Mouse (Mus musculus) kidney, embryonic 14.5 days (tissue): ENCODE data around the gene Raver1. TPM values are rescaled to one million over a fixed set of nuclear protein-coding genes. Genes with fewer than 3 reads are reported as not detected.

Experiments
- ATAC-seq: fragments of 200-750 bp; cut with Nextera tagmentation; 2 replicates; pipeline ENCODE4 v1.8.0; 2017; ENCODE audit warnings: moderate number of reproducible peaks, mild to moderate bottlenecking, moderate TSS enrichment, moderate library complexity; ENCODE audit not compliant: low FRiP score, low TSS enrichment
- H3K27ac ChIP-seq: fragments of 300-500 bp; sonication (generic); 2 replicates; pipeline ENCODE4 v1.5.1; 2014; ENCODE audit warnings: low read depth, mild to moderate bottlenecking, low read length, moderate library complexity, mixed read lengths
- H3K27me3 ChIP-seq: fragments of 300-500 bp; sonication (generic); 2 replicates; pipeline ENCODE4 v1.6.1; 2014; ENCODE audit warnings: mild to moderate bottlenecking, low read length; ENCODE audit not compliant: control insufficient read depth, insufficient read depth
- H3K36me3 ChIP-seq: fragments of 300-500 bp; sonication (generic); 2 replicates; pipeline ENCODE4 v1.6.1; 2014; ENCODE audit warnings: low read length, mixed read lengths; ENCODE audit not compliant: control insufficient read depth, insufficient read depth
- H3K4me1 ChIP-seq: fragments of 300-500 bp; sonication (generic); 2 replicates; pipeline ENCODE4 v1.6.1; 2014; ENCODE audit warnings: low read length, mixed read lengths; ENCODE audit not compliant: control insufficient read depth, insufficient read depth
- H3K4me2 ChIP-seq: fragments of 300-500 bp; sonication (generic); replicated peaks from 2 replicates; pipeline ENCODE4 v1.6.1; 2014; ENCODE audit warnings: low read depth, mild to moderate bottlenecking, low read length
- H3K4me3 ChIP-seq: fragments of 300-500 bp; sonication (generic); 2 replicates; pipeline ENCODE4 v1.5.1; 2014; ENCODE audit warnings: mild to moderate bottlenecking, low read length
- H3K9ac ChIP-seq: fragments of 300-500 bp; sonication (generic); 2 replicates; pipeline ENCODE4 v1.6.1; 2014; ENCODE audit warnings: low read depth, mild to moderate bottlenecking, low read length, moderate library complexity
- H3K9me3 ChIP-seq: fragments of 300-500 bp; sonication (generic); 2 replicates; pipeline ENCODE4 v1.6.1; 2016; ENCODE audit warnings: low read length; ENCODE audit not compliant: control insufficient read depth
- WGBS: fragments of 180-500 bp; shearing (Covaris S2); extraction: QIAGEN DNeasy Blood & Tissue Kit; methylation state at CpG from one replicate; pipeline ENCODE4 v1.1.7; 2014; 5-methylcytosine and 5-hydroxymethylcytosine counted together
- polyA plus RNA-seq: library from polyadenylated mRNA; unstranded; fragments of >200 nt; fragmentation: Nextera tagmentation; extraction: Ambion mirVana; gene quantifications from 2 replicates; pipeline ENCODE4 v1.2.1, GENCODE M21; 2014

Raver1 gene
- polyA plus RNA-seq, 1 experiment from 2014 or later, result 96.0 TPM

DNA sequence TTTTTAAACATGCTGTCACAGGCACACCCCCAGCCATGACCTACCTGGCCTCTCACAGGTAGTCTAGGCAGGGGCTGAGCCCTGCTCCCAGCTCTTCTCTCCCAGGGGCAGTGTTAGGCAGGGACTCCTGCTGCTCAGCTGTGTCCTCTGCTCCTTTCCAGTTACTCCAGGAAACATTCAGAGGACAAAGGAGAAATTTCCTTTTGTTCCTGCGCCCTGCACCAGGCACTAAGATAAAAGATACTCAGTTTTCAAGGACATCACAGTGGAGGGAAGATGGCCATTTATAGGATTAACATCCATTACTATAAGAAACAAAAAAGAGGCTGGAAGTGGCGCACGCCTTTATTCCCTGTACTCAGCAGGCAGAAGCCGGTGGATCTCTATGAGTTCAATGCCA lies 4.2 kb upstream of the Raver1 start:
- Histone ChIP-seq H3K4me3 (no peak overlapping the region), H3K9me3 (no peaks in the 10 kb centered on the region), H3K9ac (no peak overlapping the region), H3K36me3 (0 out of 2 replicates have a peak, but pooled peaks cover 3% of the 10 kb centered on the region), H3K4me1 (peaks cover under 1% of the 10 kb centered on the region; the same call in 1 of the 2 replicates), H3K4me2 (no peak overlapping the region), H3K27ac (no peak overlapping the region), H3K27me3 (no peaks in the 10 kb centered on the region)
- WGBS, result over 99% methylated on average over 4 of the region's 4 CpGs
- no peak for ATAC-seq

- Histone ChIP-seq H3K27ac (no peak overlapping the region), H3K4me3 (no peak overlapping the region), H3K36me3 (peaks cover 19% of the 10 kb centered on the region), H3K9me3 (no peaks in the 10 kb centered on the region), H3K9ac (no peak overlapping the region), H3K27me3 (no peaks in the 10 kb centered on the region), H3K4me1 (peaks cover 10% of the 10 kb centered on the region), H3K4me2 (no peak overlapping the region)
- ATAC-seq, result no peak
- 94% methylated on average over 9 of the region's 9 CpGs for WGBS
Measured at GRCm38 (mm10) chr9:21093423-21093822, 1.6 kb upstream of the Raver1 start.

DNA sequence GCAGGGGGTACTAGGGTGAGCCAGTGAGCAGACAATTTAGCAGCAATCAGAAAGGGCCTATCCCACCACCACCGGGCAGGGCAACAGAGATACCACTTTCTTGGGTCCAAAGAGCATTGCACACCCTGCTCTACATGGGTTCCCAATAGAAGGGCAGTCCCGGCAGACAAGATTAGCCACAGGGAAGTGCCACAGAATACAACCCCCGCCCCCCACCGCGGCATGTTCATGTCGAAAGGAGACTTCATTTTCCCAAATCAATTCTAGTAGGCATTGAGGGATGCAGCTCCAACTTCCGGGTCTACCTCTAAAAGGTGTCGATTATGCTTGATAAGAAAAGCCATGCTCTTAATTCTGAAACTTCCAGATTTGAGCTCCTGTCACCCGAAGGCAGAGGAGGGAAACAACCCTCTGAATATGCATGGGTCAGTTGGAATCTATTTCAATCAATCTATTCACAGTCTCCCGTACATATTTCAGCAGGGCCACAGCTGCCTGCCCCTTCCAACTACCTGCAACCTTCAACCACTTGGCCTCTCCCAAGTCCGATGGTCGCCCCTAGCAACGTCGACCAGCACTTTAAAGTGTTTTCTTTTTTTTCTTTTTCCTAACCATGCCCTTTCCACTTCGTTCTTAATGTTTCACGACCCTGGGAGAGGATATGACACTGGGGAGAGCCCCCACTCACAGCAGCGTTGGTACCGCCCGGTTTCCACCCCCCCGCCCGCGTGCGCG lies 669 bp downstream of the Raver1 start:
- Histone ChIP-seq H3K4me3 (peak overlapping the region; percentile 81), H3K4me2 (peak overlapping the region; percentile 88), H3K9ac (peak overlapping the region; percentile 80), H3K27ac (peak overlapping the region; percentile 86), H3K27me3 (no peaks in the 10 kb centered on the region), H3K36me3 (peaks cover 41% of the 10 kb centered on the region), H3K4me1 (peaks cover 10% of the 10 kb centered on the region), H3K9me3 (no peaks in the 10 kb centered on the region)
- 3% methylated on average over 24 of the region's 24 CpGs for WGBS
- ATAC-seq, result peak; percentile 15

DNA sequence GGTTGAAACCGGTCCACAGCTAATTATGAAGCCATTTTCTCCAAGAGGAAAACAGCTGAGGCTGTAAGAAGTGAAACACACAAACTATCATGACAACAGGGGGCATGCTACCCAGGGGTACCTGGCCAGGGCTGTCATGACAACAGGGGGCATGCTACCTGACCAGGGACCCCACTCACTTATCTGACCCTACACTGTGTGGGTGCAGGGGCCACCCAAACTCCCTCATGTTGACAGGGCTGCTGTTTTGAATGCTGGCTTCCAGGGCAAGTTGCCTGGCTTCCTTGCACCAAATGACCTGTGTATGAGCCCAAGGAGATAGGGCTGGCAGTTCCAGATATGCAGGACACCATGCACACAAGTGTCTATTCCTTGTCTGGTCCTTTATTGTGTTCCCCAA lies 1.3 kb downstream of the Raver1 start:
- H3K9me3 ChIP-seq, result no peaks in the 10 kb centered on the region
- 97% methylated on average over 1 of the region's 1 CpGs for WGBS
- ATAC-seq, result no peak
- no peak overlapping the region for H3K27ac ChIP-seq
- peak overlapping the region; percentile 81 for H3K4me3 ChIP-seq
- no peaks in the 10 kb centered on the region for H3K27me3 ChIP-seq
- peaks cover 47% of the 10 kb centered on the region for H3K36me3 ChIP-seq
- H3K4me2 ChIP-seq, result peak overlapping the region; percentile 88
- H3K9ac ChIP-seq, result peak overlapping the region; percentile 80
- H3K4me1 ChIP-seq, result peaks cover 10% of the 10 kb centered on the region

DNA sequence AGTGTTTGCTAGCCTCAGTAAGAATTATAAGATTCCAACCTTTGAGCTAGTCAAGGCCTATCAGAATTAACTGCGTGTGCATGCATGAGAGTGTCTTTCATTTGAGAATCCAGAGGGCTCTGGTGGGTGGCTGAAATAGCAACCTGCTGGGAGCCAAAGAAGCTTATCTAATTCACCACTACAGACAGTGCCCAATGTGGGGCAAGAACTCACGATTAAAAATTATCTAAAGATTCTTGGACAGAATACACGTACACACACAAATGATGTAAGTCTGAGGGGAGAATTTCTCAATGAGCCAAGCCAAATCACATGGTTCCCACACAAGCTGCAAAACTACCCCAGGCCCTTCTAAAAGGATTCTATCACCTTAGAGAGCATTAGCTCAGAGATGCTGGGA lies 8.5 kb downstream of the Raver1 start:
- Histone ChIP-seq H3K4me3 (no peak overlapping the region), H3K36me3 (peaks cover 90% of the 10 kb centered on the region), H3K27me3 (no peaks in the 10 kb centered on the region), H3K4me2 (no peak overlapping the region), H3K9ac (no peak overlapping the region), H3K4me1 (no peaks in the 10 kb centered on the region), H3K27ac (no peak overlapping the region), H3K9me3 (no peaks in the 10 kb centered on the region)
- 95% methylated on average over 3 of the region's 3 CpGs for WGBS
- no peak for ATAC-seq

GRCm38 (mm10) chr9:21081127-21081526 lies 10.7 kb downstream of the Raver1 start:
- H3K4me2 ChIP-seq, result no peak overlapping the region
- H3K9me3 ChIP-seq, result no peaks in the 10 kb centered on the region
- WGBS, result 89% methylated on average over 9 of the region's 9 CpGs
- H3K27me3 ChIP-seq, result no peaks in the 10 kb centered on the region
- no peak overlapping the region for H3K4me3 ChIP-seq
- ATAC-seq, result no peak
- H3K27ac ChIP-seq, result no peak overlapping the region
- peaks cover 89% of the 10 kb centered on the region for H3K36me3 ChIP-seq
- H3K9ac ChIP-seq, result no peak overlapping the region
- H3K4me1 ChIP-seq, result no peaks in the 10 kb centered on the region

- H3K9ac ChIP-seq, result no peak overlapping the region
- H3K4me3 ChIP-seq, result no peak overlapping the region
- ATAC-seq, result no peak
- H3K27ac ChIP-seq, result no peak overlapping the region
- H3K36me3 ChIP-seq, result peaks cover 63% of the 10 kb centered on the region
- no peak overlapping the region for H3K4me2 ChIP-seq
- H3K9me3 ChIP-seq, result no peaks in the 10 kb centered on the region
- H3K4me1 ChIP-seq, result peaks cover 6% of the 10 kb centered on the region; the same call in 1 of the 2 replicates
- no peaks in the 10 kb centered on the region for H3K27me3 ChIP-seq
- 88% methylated on average over 3 of the region's 3 CpGs for WGBS
Measured at GRCm38 (mm10) chr9:21075625-21076024, 16.2 kb downstream of the Raver1 start.

DNA sequence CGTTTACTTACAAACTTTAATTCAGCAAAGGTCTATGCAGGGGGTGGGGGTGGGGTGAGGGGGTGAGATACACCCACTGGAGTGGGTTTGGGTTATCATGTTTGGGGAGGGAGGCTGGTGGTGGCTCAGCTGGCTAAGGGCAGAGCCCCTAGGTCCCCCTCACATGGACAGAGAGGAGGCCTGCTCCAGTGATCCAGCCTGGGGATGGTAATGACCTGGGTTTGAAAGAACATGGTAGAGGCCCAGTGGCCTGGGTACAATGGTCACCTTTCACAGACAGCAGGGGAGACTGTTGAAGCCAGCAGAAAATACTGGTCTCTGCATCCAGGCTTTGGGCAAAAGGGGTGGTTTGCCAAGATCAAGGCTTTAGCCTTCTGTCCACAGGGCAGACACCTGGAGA lies 17.6 kb downstream of the Raver1 start:
- Histone ChIP-seq H3K27me3 (no peaks in the 10 kb centered on the region), H3K4me3 (no peak overlapping the region), H3K9ac (no peak overlapping the region), H3K36me3 (peaks cover 54% of the 10 kb centered on the region), H3K27ac (no peak overlapping the region), H3K4me1 (peaks cover 6% of the 10 kb centered on the region; the same call in 1 of the 2 replicates), H3K4me2 (no peak overlapping the region), H3K9me3 (no peaks in the 10 kb centered on the region)
- WGBS, result 84% methylated on average over 1 of the region's 1 CpGs
- no peak for ATAC-seq

DNA sequence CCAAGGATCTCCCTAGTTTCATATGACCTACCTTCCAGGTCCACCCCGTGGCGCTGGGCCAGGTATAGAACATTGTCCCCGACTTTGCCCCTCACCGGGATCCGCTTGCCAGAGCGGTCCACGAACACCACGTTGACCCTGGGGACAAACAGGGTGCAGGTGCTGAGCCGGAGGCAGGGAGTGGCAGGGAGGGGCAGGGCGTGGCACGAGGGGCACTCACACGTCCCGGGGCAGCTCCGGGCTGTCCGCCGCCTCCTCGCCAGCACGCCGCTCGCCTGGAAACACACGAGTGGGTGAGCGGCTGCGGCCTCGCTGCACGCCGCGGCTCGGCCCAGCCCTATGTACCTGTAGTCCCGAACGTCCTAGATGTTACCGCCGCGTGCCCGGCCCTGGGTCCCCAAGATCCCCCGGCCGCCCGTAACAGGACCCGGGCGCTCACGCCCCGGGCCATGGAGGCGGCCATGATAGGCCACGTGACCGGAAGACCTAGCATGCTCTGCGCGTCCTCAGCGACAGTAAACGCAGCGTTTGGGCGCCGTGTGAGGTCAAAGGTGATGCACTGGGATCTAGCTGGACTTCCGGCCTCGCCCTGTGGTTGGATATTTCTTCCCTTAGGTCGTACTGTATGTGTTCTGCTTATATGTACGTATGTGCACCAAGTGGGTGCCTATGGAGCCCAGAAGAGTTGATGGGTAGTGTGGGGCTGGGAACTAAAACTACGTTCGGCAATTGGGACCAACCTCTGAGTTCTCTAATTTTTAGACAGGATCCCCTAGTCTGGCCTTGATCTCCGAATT lies 18.6 kb downstream of the Raver1 start, which contains the start of the genes Gm49373 and Fdx1l:
Gm49373 (minus strand) TSS at position 53 of the 797 bp plus-strand sequence.
Fdx1l (minus strand) TSS at position 571 of the 797 bp plus-strand sequence.
- Histone ChIP-seq H3K9me3 (no peaks in the 10 kb centered on the region), H3K4me3 (peak within 1 kb of the TSS; percentile 70), H3K36me3 (peaks cover 44% of the 10 kb centered on the region), H3K27ac (peak within 1 kb of the TSS; percentile 49; the same call in 1 of the 2 replicates), H3K4me2 (peak within 1 kb of the TSS; percentile 63), H3K27me3 (no peaks in the 10 kb centered on the region), H3K4me1 (peaks cover 6% of the 10 kb centered on the region; the same call in 1 of the 2 replicates), H3K9ac (peak within 1 kb of the TSS; percentile 82)
- ATAC-seq, result peak; percentile 95
- WGBS, result 3% methylated on average over 58 of the region's 58 CpGs
